Mouse (Mus musculus): Measurements from ENCODE around the gene Wdr91.

Gene Wdr91

GRCm38 (mm10) chr6:34862791-34863403, 47.8 kb downstream of the Wdr91 start, which contains the start of gene Tmem140:
Gene Tmem140 (plus strand): TSS chr6:34863146.
- DNase-seq (ENCODE audit: extremely low read depth, low read depth) = no peak

DNA sequence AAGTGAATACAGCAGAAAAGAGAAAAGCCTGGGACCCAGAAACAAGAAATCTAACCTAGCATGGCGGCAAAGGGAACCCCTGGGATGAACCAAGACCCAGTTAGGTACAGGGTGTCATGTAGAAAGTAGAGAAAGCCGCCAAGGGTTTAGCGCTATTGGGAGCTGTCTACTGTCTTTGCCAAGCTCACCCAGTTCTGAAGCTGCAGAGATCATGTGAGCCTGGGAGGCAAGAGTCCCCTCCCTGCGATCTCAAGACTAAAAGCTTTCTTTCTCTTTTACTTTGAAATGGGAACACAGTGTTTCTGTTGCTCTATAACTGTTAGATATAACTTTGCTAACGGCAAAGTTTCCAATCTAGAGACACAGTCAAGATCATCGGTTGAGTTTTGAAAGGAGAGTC, 48.3 kb downstream of the Wdr91 start:
- peak; percentile 66 for DNase-seq (ENCODE audit: extremely low read depth, low read depth)

- DNase-seq (ENCODE audit: extremely low read depth, low read depth) = no peak
Observed at GRCm38 (mm10) chr6:34861546-34862053, 49.1 kb downstream of the Wdr91 start.

DNA sequence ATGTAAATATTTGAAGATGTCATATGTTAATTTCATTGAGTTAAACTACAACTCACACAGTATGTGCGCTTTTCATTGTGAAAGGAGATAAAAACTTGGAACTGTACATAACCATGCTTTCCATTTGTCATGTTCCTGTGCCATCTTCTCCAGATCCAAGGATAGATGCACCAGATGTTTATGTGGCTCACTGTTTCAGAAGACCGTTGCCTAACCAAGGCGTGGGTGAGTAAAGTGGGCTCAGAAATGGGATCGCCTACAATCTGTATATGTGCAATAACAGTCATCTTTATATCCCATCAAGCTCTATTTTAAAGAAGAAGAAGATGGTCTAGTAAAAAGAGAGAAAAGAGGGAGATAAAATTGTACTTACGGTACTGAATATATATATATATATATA, 78.3 kb downstream of the Wdr91 start:
- DNase-seq (ENCODE audit: extremely low read depth, low read depth) = no peak
